Mouse (Mus musculus): ENCODE data around the gene Cnih1.
"Not testable (repeated sequence)": the region's sequence is repeated elsewhere in the genome, so short reads cannot be mapped to it uniquely, and the experiment has no call there.

The Cnih1 gene

GRCm38 (mm10) chr14:46787787-46788504 is at the start of gene Cnih1:
TSS of gene Cnih1 (minus strand) at chr14:46788411.
- peak; percentile 73 for DNase-seq (ENCODE audit: low spot score)

GRCm38 (mm10) chr14:46832354-46833272 is 44.4 kb upstream of the Cnih1 start:
- no peak for DNase-seq (ENCODE audit: low spot score)

- peak; percentile 90 for DNase-seq (ENCODE audit: low spot score)
These were observed 43.7 kb upstream of the Cnih1 start, which contains the start of gene Cgrrf1 for GRCm38 (mm10) chr14:46831837-46832333. TSS of gene Cgrrf1 (plus strand) at chr14:46832125.

DNA sequence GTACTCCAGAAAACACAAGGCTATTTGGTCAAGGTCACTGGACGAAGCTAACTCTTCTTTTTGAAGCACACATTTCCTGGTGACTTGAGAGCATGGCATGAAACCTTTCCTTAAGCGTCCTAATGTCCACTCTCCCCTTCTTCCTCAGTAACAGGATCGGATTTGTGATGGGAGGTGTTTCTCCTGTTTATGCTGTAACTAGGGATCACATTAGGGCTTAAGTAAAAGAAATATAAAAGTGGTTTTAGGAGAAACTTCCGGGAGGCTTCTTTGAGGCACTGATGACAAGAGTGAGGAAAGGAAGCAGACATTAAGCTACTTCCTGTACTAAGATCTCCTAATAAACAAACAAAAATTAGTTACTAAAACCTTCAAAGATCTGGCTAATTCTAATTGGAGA is 43.1 kb upstream of the Cnih1 start:
- no peak for DNase-seq (ENCODE audit: low spot score)

DNA sequence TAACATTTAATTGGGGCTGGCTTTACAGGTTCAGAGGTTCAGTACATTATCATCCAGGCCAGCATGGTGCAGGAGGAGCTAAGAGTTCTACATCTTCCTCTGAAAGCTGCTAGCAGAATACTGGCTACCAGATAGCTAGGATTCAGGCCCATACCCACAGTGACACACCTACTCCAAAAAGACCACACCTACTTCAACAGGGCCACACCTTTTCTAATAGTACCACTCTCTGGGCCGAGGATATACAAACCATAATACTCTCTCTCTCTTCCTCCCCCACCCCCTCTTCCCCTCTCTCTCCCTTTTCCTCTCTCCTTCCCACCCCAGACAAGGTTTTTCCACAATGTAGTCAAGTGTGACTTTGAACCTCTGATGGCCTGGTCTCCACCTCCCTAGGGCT is 39.2 kb upstream of the Cnih1 start:
- no peak for DNase-seq (ENCODE audit: low spot score)

GRCm38 (mm10) chr14:46823996-46824395 is 35.8 kb upstream of the Cnih1 start:
- no peak for DNase-seq (ENCODE audit: low spot score)

DNA sequence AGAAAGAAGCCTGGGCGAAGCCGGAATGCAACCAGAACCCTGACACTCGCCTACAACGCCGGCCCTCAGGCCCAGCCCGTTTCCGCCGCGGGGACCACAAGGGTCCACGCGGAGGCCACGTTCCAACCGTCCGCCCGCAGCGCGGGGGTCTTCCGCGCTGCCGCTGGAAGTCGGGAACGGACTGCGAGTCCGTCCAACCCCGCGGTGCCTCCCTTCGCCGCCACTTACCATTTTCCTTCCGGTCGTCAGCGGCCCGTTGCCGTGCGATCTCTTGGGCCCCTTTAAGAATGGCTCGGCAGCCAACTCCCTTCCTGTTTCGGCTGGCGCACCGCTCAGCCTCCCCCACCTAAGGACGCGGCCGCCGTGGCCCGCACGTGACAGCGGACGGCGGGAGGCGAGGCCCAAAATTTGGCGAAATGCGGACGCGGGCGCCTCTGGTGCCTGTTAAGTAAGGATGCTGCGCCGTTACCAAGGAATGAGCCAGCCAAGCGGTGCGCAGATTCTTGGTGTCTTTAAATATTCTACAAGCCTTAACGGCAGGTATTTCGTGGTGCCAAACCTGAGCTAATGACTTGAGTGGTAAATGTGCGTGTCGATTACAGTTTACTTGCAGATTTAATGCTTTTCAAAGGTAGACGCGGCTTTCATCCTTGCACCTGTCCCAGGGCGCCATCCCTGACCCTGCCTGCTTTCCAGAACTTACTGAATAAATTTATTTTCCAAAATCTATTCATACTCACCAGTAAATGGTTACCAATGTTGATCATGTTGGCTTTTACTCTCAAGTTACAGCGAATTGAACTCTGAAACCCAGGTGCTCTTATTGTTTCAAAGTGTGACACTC is 33.9 kb upstream of the Cnih1 start, which contains the start of gene Gmfb:
Gmfb (minus strand) TSS at position 370 of the 844 bp plus-strand sequence.
- DNase-seq (ENCODE audit: low spot score), result peak; percentile 93

DNA sequence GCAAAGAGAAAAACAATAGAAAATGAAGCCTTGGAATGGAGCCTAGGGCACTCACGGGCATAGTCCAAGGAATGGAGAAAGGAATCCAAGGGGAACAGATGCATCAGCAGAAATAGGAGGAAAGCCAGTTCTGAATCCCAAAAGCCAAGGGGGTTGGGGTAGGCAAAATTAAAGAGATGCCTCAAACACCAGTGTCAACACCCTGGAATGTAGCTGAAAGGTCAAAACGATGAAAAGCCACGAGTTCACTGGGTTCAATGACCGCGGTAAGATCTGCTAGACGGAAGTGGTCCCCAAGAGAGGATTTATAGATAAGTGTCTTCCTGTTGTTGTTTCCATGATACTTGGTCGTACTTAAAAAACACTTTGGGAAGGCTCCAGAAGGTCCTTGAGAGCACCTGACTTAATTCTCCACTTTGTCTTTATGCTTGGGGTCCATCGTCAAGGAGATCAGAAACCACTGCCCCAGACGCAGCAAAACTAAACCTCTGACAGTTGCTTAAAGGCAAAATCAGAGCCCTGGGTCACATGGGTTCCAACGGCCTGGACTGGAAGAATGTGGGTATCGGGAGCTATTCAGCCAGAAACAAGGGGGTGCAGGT is 33.2 kb upstream of the Cnih1 start:
- no peak for DNase-seq (ENCODE audit: low spot score)

DNA sequence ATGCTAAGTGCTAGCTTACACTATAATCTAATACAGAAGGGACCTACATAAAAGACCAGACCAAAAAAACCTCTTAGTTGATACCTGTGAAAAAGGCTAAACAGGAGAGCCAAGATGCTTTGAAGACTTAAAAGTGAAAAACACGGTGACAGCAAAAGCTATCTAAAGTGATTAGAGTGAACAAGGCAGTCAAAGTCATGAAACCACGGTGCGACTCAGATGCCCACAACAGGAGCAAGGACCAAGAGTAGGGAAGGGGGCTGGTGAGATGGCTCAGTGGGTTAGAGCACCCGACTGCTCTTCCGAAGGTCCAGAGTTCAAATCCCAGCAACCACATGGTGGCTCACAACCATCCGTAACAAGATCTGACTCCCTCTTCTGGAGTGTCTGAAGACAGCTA is 31.8 kb upstream of the Cnih1 start:
- DNase-seq (ENCODE audit: low spot score), result not testable (repeated sequence)

DNA sequence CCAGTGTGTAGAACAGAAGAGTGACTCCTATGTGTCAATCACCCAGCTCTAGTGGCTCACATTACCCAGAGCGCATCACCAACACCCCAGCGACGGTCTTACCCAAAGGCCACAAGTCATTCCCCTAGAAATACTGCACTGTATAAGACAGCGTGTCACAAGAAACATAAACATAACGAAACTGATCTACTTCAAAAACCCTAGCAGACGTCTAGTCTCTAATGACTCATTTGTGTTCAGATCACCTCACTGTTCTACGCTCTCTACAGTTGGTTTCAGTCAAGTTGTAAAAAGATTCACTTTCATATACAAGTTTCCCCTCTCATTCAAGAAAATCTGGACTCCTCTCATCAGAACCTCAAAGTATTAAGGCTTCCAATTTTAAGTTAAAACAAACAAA is 30.5 kb upstream of the Cnih1 start:
- DNase-seq (ENCODE audit: low spot score), result no peak

- no peak for DNase-seq (ENCODE audit: low spot score)
These were observed 28.9 kb upstream of the Cnih1 start for GRCm38 (mm10) chr14:46816916-46817622.

DNA sequence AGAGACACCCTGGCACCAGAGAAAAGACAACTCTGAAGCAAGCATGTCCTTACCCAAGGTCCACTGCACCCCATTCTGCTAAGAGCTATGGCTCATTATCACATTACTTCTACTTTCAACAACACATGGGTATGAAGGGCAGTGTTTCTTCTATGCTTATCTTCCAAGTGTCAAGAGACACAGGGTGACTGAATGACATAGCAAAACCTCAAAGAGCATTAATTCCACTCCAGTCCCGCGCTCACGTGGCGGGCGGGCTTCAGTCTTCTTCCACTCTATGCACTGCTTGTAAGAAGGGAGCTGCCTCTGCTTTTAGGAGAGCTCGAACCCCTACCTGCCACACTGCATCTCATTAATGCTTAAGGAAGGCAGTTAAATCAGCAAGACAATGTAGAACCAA is 27.4 kb upstream of the Cnih1 start:
- DNase-seq (ENCODE audit: low spot score), result no peak

GRCm38 (mm10) chr14:46807927-46808326 is 19.7 kb upstream of the Cnih1 start:
- no peak for DNase-seq (ENCODE audit: low spot score)

GRCm38 (mm10) chr14:46806186-46806585 is 18.0 kb upstream of the Cnih1 start:
- no peak for DNase-seq (ENCODE audit: low spot score)

- DNase-seq (ENCODE audit: low spot score), result no peak
These were observed 15.6 kb upstream of the Cnih1 start for GRCm38 (mm10) chr14:46803791-46804190.

- DNase-seq (ENCODE audit: low spot score), result no peak
These were observed 15.0 kb upstream of the Cnih1 start for GRCm38 (mm10) chr14:46803259-46803658.

- DNase-seq (ENCODE audit: low spot score), result no peak
These were observed 12.6 kb upstream of the Cnih1 start for GRCm38 (mm10) chr14:46800684-46801345.

DNA sequence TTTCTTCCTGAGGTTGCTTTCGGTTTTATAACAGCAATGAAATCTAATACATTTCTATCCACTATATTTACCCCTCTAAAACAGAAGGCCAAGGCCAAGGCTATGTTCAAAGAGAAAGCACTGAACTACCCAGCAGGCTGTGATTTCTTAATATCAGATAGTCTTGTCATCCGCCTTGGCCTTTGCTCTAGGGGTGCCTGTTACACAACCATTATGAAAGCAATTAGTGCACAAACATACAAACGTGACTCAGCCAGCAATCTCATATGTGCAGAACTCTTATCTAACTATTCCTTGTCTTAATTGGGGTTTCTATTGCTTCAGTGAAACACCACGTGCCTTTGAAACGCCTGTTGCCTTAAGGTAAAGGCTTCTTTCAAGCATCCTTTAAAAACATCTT is 5.9 kb upstream of the Cnih1 start:
- no peak for DNase-seq (ENCODE audit: low spot score)

GRCm38 (mm10) chr14:46790723-46791122 is 2.5 kb upstream of the Cnih1 start:
- no peak for DNase-seq (ENCODE audit: low spot score)

DNA sequence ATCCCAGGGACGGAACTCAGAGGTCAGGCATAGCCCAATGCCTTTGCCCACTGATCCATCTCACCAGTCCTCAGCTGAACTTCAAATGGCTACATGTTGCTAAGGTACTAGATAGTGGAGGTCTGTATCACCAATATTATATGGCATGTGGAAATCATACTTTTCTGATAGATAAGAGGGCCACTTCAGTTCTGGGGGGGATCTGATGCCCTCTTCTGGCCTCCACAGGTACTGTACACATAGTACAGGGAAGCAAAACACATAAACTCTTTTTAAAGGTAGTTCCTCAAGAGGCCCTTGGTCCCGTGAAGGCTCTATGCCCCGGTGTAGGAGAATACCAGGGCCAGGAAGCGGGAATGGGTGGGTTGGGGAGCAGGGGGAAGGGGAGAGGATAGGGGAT is 2.1 kb upstream of the Cnih1 start:
- no peak for DNase-seq (ENCODE audit: low spot score)
